Mouse (Mus musculus): Measurements from ENCODE around the gene Ankmy1. TPM values are rescaled to one million over a fixed set of nuclear protein-coding genes. Genes with fewer than 3 reads are reported as not detected.

The Ankmy1 gene
- polyA plus RNA-seq (2017; shearing (Covaris generic)): 0.19 TPM

DNA sequence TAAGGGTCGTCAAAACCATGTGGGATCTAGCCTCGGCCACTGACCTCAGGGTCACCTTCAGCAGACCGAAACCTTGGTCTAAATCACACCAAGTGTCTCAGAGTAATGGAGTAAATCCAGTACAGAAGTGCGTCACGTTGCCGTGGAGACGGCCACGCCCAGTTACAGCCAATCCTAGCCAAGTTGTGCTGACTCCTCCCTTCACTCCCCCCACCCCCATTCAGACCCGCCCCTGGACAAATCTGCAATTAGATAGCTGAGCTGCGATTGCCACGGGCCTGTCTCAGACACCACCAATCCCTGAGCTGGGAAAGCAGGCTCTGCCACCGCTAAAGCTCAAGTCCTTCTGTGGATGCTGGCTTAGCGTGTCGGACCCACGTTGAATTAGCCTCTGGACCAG lies at the start of gene Ankmy1:
Gene Ankmy1, minus strand, starts transcription at position 121 of the 400 bp plus-strand sequence.

DNA sequence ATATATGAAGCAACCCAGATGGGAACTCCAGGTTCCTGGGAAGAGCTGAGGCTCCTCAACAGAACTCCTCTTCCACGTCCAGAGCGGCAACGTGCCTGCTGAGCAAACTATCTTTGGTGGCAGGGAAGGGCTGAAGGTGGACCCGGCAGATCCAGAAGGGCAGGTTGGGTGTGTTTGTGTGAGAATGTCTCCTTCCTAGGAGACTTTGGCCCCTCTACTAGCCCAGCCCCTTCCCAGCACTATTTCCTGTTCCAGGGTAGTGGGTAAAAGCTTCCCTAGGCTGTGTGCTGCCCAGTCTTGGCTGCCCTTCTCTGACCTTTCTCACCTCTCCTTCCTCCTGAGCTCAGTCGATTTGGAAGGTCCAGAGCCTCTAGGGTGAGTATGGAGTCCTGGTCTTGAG lies 47.9 kb upstream of the Ankmy1 start, which contains the start of gene Gpr35:
Gene Gpr35, plus strand, starts transcription at position 259 of the 400 bp plus-strand sequence.

DNA sequence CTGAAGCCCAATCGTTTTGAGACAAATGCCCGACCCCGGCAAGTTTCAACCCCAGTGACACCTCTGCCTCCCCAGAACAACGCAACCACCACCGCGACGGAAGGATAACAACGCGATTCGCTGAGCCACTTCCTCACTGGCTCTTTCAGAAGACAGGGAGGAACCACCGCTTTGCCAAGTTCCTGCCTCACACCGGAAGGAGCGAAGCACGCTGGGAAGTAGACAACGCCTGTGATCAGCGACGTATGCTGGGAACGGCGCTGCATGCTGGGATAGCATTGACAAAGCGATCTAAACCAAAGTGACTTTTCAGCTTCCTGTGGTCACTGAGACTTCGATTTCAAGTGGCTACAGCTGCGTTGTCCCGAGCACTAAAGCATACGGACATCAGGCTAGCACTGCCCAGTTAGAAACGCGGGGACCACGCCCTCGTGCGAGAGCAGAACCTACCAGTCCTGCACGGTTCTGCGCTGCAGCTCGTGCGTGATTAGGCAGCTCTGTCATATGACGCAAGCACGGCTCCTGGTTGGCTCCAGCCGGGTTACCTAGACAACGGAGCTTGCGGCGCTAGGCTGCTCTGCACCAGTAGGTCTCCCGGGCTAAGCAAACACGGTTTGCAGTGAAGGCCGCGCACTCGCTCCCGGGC lies 31.6 kb upstream of the Ankmy1 start, which contains the start of gene Capn10:
Gene Capn10, plus strand, starts transcription at position 195 of the 646 bp plus-strand sequence.

DNA sequence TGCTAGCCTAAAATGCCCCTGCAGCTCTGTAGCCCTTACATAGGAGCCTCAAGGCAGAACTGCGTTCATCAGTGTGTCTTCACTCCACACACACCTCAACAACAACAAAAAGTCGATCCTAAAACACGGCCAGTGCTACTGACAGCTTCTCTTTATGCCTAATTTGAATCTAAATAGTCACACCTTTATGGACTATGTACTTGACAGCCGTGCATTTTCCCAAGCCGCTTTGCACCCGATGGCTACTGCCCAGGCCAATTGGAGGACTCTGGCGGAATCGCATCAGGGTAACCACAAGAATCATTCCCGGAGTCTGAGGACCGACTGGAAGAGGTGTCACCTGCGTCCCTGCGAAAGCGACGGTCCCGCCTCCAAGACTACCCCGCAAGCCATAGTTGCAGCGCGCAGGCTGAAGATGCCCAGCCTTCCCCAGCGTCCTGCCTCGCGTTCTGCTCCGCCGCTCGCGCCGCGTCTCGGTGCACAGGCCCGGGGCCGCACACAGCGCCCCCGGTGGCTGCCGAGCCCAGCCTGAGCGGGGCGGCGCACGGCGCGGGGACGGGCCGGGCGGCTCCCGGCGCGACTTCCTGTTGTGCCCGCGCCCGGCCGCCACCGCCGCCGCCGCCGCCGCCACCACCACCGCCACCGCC lies 7.7 kb upstream of the Ankmy1 start, which contains the start of gene Rnpepl1:
Gene Rnpepl1, plus strand, starts transcription at position 545 of the 647 bp plus-strand sequence.

DNA sequence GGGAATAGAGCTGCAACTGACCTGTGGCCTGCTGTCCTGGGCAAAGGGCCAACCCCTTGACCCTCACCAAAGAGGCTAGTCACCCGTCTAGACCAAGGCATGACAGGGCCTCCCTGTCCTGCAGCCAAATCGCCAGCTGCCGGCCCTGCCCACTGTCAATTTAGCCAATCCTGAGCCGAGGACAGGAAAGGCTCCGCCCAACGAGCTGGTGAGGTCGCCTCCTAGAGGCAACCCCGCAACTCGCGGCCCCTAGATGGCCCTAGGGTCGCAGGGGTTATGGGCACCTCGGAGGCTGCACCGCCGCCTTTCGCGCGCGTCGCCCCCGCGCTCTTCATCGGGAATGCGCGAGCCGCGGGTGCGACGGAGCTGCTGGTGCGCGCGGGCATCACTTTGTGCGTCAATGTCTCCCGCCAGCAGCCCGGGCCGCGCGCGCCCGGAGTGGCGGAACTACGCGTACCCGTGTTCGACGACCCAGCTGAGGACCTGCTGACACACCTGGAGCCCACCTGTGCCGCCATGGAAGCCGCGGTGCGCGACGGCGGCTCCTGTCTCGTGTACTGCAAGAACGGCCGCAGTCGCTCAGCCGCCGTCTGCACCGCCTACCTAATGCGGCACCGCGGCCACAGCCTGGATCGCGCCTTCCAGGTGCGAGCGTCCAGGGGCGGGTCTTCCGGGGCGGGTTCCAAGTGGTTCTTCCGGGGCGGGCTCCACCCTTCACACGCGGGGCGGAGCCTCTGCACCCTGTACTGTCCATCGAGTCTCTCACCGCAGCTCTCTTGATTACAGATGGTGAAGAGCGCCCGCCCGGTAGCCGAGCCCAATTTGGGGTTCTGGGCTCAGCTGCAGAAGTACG lies 4.3 kb upstream of the Ankmy1 start, which contains the start of gene Dusp28:
Gene Dusp28, plus strand, starts transcription at position 203 of the 853 bp plus-strand sequence.

DNA sequence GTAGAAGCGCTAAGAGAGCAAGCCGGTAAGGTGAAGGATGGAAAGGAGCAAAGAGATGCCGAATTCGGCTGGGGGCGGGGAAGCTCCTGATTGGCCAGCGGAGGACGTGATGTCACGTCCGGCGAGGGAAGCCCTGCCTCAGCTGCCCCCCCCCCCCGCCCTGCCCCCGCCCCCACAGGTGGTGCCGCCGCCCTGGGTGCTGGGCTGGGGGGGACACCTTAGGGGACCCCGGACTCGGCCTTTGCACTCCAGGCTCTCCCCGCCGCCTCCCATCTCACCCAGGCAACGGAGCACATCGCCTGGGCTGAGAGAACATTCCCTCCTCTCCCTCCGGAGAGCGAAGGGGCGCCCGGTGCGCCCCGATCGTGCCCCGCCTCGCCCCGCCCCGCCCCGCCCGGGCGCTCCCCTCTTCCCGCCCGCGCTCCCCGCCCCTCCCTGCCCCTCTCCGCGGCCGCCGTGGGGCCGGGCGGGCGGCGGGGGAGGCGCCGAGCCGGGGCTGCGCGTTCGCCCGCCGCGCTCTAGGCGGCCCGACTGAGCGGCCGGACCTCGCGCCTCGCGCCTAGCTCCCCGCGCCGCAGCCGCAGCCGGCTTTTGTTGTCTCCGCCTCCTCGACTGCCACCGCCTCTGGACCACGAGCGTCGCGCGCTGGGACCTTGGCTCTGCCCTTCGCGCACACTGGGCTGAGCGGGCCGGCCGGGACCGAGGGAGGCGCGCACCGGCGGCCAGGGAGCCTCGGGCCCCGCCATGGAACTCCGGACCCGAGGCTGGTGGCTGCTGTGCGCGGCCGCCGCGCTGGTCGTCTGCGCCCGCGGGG lies 71.3 kb downstream of the Ankmy1 start, which contains the start of gene Gpc1:
Gene Gpc1, plus strand, starts transcription at position 458 of the 814 bp plus-strand sequence.

Other genes with a start within 250 kb of the Ankmy1 start
- gene Gpc1, start 71.3 kb downstream of the Ankmy1 start, polyA plus RNA-seq (2017; shearing (Covaris generic)): 15.8 TPM
- gene Dusp28, start 4.1 kb upstream of the Ankmy1 start, polyA plus RNA-seq (2017; shearing (Covaris generic)): 5.4 TPM
- 83.4 TPM for gene Rnpepl1, start 7.9 kb upstream of the Ankmy1 start, polyA plus RNA-seq (2017; shearing (Covaris generic))
- gene Capn10, start 31.5 kb upstream of the Ankmy1 start, polyA plus RNA-seq (2017; shearing (Covaris generic)): 7.4 TPM
- 0.57 TPM for gene Gpr35, start 48.0 kb upstream of the Ankmy1 start, polyA plus RNA-seq (2017; shearing (Covaris generic))
- not detected for gene Aqp12, start 103.4 kb upstream of the Ankmy1 start, polyA plus RNA-seq (2017; shearing (Covaris generic))
- gene Kif1a, start 199.0 kb upstream of the Ankmy1 start, polyA plus RNA-seq (2017; shearing (Covaris generic)): not detected
- not detected for gene Agxt, start 232.3 kb upstream of the Ankmy1 start, polyA plus RNA-seq (2017; shearing (Covaris generic))

Measured in effector memory CD4-positive, alpha-beta T cell, adult 5 months (primary cell).